Mouse (Mus musculus) brain, adult 2 months (tissue): Measurements from ENCODE around the gene Spata16.

Source experiments
- DNase-seq: peaks from one replicate; pipeline ENCODE4 v3.0.0; 2011; ENCODE audit warnings: low read depth, low spot score

Gene Spata16

DNA sequence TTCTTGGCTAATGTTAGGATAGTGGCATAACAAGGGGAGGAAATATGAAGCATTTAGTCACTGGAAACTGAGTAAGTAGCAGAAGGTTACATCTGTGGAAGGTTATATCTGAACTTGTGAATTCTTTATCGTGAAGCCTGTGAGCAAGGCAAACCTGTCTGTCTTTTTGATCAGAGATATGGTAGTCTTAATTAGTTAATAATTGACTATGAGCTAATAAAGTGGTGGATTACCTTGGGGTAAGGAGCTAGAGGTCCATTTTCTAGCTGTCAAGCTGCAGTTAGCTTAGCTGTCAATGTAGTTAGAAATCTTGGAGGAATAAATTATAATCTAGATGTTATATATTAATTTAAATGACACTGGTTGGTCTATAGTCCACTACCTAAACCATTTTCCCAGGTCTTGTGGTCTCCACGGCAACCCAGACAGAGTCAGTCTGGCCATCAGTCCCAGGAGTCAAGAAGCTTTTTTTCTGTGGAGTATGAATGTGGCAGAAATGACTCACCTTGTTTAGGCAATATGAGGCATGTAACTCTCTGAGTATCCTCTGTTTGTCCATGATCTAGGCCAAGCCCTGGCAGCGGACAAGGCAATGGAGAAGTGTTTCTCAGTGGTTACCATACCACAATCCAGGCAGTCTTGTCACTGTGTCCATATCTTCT lies 331.6 kb downstream of the Spata16 start:
- no peak for DNase-seq

DNA sequence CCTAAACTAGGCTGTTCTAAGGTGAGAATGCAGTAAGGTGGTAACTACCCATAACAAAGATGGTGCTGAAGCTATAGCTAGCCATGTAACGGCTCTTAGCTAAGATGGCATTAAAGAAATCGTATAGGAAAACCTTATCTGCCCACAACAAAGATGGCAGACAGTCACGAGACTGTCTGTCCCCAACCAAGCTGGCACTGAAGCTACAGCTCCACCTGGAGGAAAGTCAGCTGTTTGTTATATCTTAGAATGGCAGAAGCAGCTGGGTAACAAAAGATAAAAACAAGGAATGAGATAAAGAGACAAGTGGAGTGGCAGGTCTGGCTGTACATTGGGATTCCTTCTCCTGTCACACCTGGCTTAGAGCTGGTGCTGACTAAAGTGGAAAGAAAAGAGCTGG lies 333.1 kb downstream of the Spata16 start:
- no peak for DNase-seq

DNA sequence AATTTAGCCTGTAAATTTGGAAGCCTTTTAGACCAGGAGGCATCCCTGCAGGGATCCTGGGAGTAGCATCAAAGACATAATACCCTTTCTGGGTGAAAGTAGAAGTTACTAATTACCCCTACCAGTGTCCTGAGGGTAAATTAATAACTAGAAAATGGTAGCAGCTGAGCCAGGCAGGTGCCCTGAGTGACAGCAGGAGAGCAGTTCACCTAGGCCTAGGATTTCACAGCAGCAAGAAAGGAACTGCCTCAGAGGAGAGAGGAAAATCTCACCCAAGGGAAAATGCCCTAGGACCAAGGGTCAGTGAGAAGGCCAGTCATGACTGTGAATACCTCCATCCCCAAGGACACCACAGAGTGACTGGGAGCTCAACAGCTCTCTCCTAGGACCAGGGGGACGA lies 333.9 kb downstream of the Spata16 start:
- no peak for DNase-seq

DNA sequence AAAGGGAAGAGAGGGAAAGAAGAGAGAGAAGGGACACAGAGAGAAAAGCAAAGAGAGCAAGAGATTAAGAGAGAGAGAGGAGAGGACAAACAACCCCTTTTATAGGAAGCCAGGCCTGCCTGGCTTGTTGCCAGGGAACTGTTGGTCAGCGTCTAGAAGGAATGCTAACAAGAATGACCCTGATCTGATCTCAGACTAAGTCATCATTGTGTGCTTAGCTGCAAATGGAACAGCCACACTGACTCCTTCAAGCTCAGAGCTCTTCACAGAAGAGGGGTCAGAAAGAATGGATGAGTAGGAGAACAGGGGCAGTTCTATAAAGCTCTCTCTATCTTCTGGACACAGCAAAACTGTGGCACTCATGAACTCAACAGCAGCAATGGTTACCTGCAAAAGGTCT lies 334.7 kb downstream of the Spata16 start:
- no peak for DNase-seq

DNA sequence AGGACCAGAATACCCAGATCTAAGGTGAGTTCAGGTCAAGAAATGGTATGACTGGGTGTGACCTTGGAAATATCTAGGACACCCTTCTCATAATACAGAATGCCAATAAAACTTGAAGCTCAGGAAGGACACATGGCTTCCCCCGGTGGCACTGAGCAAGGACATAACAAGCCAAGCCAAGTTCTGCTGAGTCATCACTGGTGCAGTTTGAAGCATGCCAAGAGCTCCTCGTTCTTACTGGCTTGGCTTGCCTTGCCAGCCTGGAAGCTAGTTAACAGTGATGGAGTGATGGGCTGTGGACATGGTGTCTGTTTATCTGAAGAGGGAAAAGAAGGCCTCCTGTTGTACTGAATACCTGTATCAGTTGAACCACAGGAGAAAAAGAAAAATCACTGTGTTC lies 342.2 kb downstream of the Spata16 start:
- peak; percentile 57 for DNase-seq

DNA sequence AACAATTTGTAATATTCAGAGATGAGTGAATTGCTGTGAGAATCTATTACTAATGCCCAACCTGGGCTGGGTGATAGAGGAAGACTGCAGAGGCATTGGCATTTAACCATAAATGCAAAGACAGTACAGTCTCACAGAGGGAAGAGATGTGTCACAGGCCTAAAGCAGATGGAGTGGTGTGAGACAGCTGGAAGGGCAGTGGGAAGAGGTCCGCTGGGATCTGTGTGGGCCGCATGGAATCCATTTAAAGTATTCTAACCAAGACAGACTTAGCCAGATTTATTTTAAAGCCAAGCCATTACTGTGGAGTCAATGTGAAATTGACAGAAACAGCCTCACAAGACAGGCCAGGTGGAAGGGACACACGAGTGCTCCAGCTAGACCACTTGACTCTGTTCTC lies 343.0 kb downstream of the Spata16 start:
- DNase-seq = peak; percentile 71

DNA sequence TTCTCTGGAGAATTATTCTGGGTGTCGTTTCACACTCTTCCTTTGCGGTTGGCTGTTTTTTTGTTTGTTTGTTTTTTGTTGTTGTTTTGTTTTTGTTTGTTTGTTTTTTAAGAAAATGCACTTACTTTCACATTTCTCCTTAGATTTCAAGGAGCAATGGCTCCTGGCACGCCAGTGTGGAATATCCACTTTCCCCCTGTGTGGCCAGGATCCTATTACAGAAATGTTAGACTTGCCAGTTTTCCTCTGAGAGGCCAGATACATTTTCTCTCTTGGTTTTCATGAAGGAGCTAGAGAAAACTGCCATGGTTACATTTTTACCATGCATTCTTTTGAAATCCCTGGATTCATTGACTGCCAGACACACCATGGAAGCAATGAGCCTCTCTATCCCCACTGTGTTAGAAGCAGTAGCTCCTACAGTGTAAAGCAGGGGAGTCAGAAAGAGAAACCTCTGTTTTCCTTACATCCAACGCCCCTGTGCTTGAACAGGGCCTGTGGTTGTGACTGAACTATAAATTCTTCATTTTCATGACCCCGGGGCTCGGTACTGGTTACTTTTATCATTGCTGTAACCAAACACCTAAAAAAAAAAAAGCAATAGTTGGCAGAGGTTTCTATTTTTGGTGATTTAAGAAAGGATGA lies 344.7 kb downstream of the Spata16 start:
- DNase-seq = no peak

DNA sequence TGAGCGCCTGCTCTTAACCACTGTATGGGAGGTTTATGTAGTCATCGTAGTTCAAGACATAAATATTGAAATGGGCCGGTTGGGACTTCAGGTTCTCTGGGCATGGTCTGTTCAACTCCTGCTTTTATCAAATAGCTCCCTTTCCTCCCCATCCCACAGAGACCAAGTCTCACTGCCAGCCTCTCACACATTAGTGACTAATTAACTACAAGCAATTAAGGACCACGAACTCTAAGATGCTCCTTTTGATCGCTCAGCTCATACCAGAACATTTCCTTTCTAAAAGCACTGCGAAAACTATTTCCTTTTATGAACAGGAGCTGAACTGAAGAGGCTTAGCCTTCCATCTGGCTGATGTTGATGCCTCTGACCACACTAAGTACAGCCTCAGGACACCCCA lies 346.3 kb downstream of the Spata16 start:
- no peak for DNase-seq

DNA sequence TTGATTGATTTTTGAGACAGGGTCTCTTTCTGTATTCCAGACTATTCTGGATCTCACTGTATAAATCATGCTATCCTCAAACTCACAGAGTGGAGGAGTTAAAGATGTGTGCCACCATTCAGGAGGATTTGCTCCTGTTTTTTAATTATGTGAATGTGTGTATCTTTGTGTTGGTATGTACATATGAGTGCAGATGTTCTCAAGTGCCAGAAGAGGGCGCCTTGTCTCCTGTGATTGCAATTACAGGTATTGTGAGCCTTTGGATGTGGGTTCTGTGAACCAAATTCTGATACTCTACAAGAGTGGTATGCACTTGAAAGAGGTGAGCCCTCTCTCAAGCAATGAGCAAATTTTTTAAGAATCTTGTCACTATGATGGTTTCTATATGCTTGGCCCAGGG lies 369.4 kb downstream of the Spata16 start:
- DNase-seq = no peak

DNA sequence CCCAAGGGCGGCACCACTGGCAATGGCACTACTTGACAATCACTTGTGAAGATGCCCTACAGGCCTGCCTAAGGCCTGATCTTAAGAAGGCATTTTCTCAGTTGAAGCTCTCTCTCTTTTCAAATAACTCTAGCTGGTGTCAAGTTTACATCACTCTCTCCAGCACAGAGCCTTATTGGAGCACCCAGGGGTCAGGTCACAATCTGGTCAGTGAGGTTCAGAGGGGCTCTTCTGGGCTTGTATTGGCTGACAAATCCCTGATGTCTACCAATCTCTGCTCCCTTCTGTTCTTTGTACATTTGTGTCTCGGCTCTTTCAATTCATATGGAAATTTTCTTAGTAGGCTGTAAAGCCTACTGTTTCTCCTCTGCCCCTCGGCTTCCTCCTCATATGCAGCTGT lies 390.5 kb downstream of the Spata16 start:
- DNase-seq = no peak

DNA sequence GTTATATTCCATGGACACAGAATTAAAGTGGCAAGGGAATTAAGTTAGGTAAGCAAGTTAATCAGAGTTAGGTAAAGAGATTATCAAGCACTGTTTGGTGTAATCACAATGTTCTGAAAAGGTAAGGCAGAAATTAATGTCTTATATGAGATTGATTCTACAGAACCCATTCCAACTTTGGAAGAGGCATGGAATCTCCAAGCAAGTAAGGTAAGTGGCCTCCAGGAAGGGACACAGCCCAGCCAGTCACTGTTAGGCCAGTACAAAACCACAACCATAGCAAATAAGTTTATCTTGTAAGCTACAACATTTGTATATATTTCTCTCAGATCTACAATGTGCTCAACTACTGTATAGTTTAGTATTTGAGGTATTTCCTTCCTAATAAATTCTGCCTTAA lies 391.1 kb downstream of the Spata16 start:
- DNase-seq = no peak

DNA sequence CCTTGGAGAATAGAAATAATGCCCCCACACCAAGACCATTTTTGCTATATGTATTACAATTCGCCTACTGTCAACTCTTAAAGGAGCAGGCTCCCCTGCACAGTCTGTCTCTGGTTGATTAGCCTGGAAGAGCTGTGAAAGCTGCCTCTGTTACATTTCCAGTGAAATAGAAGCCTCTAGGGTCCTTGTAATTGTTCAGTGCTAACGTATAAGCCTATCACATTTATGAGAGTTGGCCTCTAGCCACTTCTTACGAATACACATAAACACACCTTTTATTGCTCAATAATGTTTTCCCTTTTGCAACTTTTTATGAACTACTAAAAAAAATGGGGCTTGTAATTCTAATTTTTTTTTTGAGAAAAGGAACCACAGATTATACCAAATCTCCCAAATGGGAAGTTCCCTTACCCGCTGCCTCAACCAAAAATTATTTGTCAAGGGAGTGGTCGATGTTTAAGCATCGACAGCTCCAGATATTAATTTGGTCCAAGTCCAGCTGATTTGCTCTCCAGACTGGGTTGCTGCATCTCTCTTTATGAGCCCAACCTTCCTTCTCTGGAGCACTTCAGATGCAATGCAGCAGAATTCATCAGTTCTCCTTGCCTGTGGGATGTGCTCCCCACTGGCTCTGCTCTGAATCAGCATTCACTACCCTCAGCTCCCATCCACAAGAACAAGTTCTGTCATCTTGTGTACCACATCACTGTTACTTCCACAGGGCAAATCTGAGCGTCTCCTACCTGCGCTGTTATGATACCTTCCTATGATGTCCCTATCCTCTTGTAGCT lies 392.8 kb downstream of the Spata16 start:
- no peak for DNase-seq
